Mouse (Mus musculus) midbrain, embryonic 11.5 days (tissue): ENCODE data around the gene Psma5. TPM values are rescaled to one million over a fixed set of nuclear protein-coding genes. Genes with fewer than 3 reads are reported as not detected.
"Not testable (repeated sequence)": the region's sequence is repeated elsewhere in the genome, so short reads cannot be mapped to it uniquely, and the experiment has no call there.

Experiments used
- ATAC-seq: fragments of 200-750 bp; cut with Nextera tagmentation; 2 replicates; pipeline ENCODE4 v1.8.0; 2017; ENCODE audit warnings: moderate TSS enrichment, moderate library complexity; ENCODE audit not compliant: low FRiP score
- DNase-seq: peaks from one replicate; pipeline ENCODE4 v3.0.0; 2015; ENCODE audit warnings: low spot score; ENCODE audit errors: missing footprints
- H3K27ac ChIP-seq: fragments of 300-500 bp; sonication (generic); 2 replicates; pipeline ENCODE4 v1.5.1; 2014; ENCODE audit warnings: low read depth, low read length
- H3K27me3 ChIP-seq: fragments of 300-500 bp; sonication (generic); 2 replicates; pipeline ENCODE4 v1.6.1; 2014; ENCODE audit warnings: mild to moderate bottlenecking, low read length, moderate library complexity, mixed read lengths; ENCODE audit not compliant: control insufficient read depth, insufficient read depth
- H3K36me3 ChIP-seq: fragments of 300-500 bp; sonication (generic); 2 replicates; pipeline ENCODE4 v1.6.1; 2014; ENCODE audit warnings: mild to moderate bottlenecking, low read length, moderate library complexity, mixed read lengths; ENCODE audit not compliant: control insufficient read depth, insufficient read depth
- H3K4me1 ChIP-seq: fragments of 300-500 bp; sonication (generic); 2 replicates; pipeline ENCODE4 v1.6.1; 2014; ENCODE audit warnings: low read length; ENCODE audit not compliant: control insufficient read depth, insufficient read depth
- H3K4me2 ChIP-seq: fragments of 300-500 bp; sonication (generic); 2 replicates; pipeline ENCODE4 v1.6.1; 2014; ENCODE audit warnings: mild to moderate bottlenecking, moderate library complexity
- H3K4me3 ChIP-seq: fragments of 300-500 bp; sonication (generic); 2 replicates; pipeline ENCODE4 v1.5.1; 2014; ENCODE audit warnings: low read depth, low read length
- H3K9ac ChIP-seq: fragments of 300-500 bp; sonication (generic); 2 replicates; pipeline ENCODE4 v1.6.1; 2014; ENCODE audit warnings: low read length
- H3K9me3 ChIP-seq: fragments of 300-500 bp; sonication (generic); 2 replicates; pipeline ENCODE4 v1.6.1; 2016; ENCODE audit warnings: low read length; ENCODE audit not compliant: control insufficient read depth
- WGBS: fragments of 180-500 bp; shearing (Covaris S2); extraction: QIAGEN DNeasy Blood & Tissue Kit; methylation state at CpG from one replicate; pipeline ENCODE4 v1.1.7; 2014; 5-methylcytosine and 5-hydroxymethylcytosine counted together
- polyA plus RNA-seq: library from polyadenylated mRNA; unstranded; fragments of >200 nt; fragmentation: Nextera tagmentation; extraction: Ambion mirVana; gene quantifications from 2 replicates; pipeline ENCODE4 v1.2.1, GENCODE M21; 2014

The Psma5 gene
- polyA plus RNA-seq, 1 experiment from 2014 or later, result 295 TPM

DNA sequence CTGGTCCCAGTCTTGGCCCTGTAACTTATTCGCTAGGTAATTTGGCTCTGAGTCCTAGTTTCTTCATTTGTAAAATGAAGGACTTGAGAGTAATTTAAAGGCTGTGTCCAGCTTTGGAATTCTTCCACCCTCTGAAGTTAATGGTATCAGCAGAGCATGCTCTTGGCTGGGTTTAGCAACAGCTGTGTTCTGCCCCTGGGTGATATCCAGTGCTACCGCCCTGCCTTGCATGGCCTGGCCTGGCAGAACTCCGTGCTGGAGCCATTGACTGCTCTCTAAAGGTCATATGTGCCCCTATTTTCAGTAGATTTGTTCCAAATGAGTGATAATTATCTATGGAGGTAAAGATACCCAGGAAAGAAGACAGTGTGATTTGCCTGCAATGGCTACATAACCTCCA, 36.1 kb upstream of the Psma5 start:
- Histone ChIP-seq H3K27me3 (peaks cover 15% of the 10 kb centered on the region), H3K4me2 (no peak overlapping the region), H3K4me1 (no peaks in the 10 kb centered on the region), H3K9me3 (no peaks in the 10 kb centered on the region), H3K27ac (no peak overlapping the region), H3K4me3 (no peak overlapping the region), H3K36me3 (no peaks in the 10 kb centered on the region), H3K9ac (no peak overlapping the region)
- DNase-seq (no peak), ATAC-seq (no peak)
- WGBS, result 85% methylated on average over 3 of the region's 3 CpGs

DNA sequence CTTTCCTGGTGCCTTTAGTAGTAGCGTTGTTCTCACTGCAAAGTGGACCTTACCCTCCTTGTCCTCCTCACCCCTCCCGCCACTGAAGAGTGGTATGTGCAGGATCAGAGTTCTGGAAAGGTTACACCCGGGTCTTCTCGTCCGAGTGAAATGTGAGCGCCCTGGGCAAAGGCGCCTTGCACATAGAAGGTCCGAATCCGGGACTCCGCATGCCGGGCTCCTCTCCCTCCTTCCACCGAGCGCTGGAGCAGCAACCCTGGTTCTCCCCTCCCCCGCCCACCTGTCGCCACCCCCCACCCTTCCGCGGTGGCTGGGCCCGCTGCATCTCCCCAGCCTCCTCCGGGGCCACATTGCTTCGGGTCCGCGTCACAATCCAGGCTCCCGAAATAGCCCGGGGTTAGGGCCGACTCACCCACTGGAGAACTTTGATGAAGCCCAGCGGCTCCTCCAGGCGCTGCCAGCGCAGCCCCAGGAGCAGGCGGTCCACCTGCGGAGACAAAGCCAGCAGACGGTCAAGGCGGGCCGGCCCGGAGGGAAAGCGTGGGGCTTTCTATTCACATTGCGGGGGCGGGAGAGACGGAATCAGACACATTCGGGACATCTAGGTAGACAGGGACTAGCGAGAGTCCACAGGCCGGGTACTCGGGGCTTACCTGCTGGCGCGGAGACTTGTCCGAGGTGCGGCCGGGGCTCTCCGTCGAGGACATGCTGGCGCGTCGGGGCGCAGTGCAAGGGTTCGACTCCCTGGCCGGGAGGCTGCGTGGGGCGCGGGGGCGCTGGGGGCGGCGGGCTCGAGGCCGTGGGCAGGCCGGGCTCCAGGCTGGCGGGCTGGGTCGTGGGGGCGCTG, 30.8 kb upstream of the Psma5 start:
- ATAC-seq, result peak; percentile 64
- DNase-seq, result peak; percentile 95

DNA sequence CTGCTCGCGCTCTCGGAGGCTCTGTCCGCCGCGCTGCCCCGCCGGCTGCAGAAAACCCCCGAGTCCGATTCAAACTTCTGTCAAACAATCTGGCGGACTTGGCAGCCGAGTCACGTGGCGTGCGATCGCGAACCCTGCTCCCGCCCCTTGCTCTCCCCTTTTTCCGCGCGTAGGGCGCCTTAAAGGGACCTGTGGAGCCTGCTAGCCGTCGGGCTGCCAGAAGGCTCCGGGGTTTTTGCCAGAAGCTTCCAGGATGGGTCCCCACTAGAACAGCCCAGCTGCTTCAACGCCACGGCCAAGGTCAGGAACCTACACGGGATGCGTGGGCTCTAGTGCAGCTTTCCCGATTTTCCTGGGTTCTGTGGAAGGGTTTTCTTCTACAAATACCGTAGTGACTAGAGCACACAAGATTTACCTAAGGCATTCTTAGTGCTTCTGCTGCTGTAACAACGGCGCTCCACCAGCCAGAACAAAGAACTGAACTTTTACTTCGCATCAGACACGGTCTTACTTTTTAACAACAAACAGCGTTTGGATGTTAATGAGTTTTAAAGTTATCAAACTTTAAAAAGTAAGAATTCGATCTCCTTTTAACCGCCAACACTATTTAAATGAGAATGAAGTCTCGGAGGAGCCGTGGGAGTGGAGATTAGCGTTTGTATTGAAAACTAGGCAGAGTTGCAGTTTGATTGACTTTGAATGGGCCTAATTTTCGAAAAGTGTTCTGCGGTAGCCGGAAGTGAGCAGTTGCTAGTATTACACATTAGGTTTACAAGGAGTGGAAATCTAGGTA, 30.0 kb upstream of the Psma5 start, which contains the start of gene Sypl2:
Sypl2 (minus strand) TSS at position 91 of the 793 bp plus-strand sequence.
- peak within 1 kb of the TSS; percentile 54 for H3K4me2 ChIP-seq
- peak within 1 kb of the TSS; percentile 36 for H3K4me3 ChIP-seq
- H3K4me1 ChIP-seq, result peaks cover 12% of the 10 kb centered on the region
- H3K27ac ChIP-seq, result no peak within 1 kb of the TSS
- H3K27me3 ChIP-seq, result peaks cover 39% of the 10 kb centered on the region
- DNase-seq (peak; percentile 98), ATAC-seq (peak; percentile 76)
- no peaks in the 10 kb centered on the region for H3K36me3 ChIP-seq
- peak within 1 kb of the TSS; percentile 57 for H3K9ac ChIP-seq
- no peaks in the 10 kb centered on the region for H3K9me3 ChIP-seq
- WGBS, result 2% methylated on average over 34 of the region's 44 CpGs

More for the DNA sequence above, 30.8 kb upstream of the Psma5 start:
- 3% methylated on average over 64 of the region's 67 CpGs for WGBS
- H3K27me3 ChIP-seq, result peaks cover 39% of the 10 kb centered on the region
- peak overlapping the region; percentile 57 for H3K9ac ChIP-seq
- H3K4me2 ChIP-seq, result peak overlapping the region; percentile 54
- no peaks in the 10 kb centered on the region for H3K36me3 ChIP-seq
- H3K27ac ChIP-seq, result no peak overlapping the region
- H3K4me1 ChIP-seq, result peaks cover 12% of the 10 kb centered on the region
- peak overlapping the region; percentile 36 for H3K4me3 ChIP-seq
- no peaks in the 10 kb centered on the region for H3K9me3 ChIP-seq

DNA sequence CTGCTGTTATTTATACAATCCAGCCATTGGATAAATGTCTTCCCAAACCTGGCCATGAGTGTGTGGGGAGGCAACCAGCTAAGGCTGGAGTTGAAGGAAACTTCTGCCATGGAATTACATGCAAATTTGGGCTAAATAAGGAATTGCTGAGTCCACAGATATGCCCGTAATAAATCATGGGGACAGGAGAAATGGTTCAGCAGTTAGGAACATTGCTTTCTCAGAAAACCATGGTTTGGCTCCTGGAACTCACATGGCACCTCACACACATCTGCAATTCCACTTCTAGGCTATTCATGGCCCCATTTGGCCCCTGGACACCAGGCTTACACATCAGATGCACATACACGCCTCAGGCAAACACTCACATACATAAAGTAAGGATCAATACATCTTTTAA, 29.2 kb upstream of the Psma5 start:
- no peak overlapping the region for H3K4me3 ChIP-seq
- no peaks in the 10 kb centered on the region for H3K9me3 ChIP-seq
- WGBS, result 77% methylated on average over 2 of the region's 2 CpGs
- H3K27ac ChIP-seq, result no peak overlapping the region
- DNase-seq (no peak), ATAC-seq (no peak)
- peaks cover 39% of the 10 kb centered on the region for H3K27me3 ChIP-seq
- H3K9ac ChIP-seq, result no peak overlapping the region; the same call in 1 of the 2 replicates
- H3K4me2 ChIP-seq, result peak overlapping the region; percentile 54; the same call in 1 of the 2 replicates
- H3K36me3 ChIP-seq, result no peaks in the 10 kb centered on the region
- H3K4me1 ChIP-seq, result peaks cover 12% of the 10 kb centered on the region

DNA sequence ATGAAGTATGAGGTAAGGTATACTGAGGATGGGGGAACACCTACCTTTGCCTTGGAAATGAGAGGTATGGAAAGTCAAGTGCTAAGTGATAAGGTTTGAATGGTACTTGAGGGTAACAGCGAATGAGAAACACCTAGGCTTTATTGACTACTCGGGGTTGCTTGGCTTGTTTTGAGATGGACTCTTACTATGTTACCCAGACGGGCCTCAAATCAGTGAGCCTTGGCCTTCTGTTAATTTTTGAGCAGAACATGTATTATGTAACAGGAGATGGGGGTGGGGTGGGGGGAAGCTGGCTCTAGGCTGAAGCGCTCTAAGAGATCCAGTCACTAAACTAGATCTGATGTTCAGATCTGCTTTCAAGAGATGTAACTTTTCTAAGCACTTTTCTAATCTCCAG, 25.1 kb upstream of the Psma5 start:
- no peak overlapping the region for H3K4me2 ChIP-seq
- no peaks in the 10 kb centered on the region for H3K36me3 ChIP-seq
- no peak overlapping the region for H3K9ac ChIP-seq
- DNase-seq (no peak), ATAC-seq (no peak)
- no peaks in the 10 kb centered on the region for H3K9me3 ChIP-seq
- H3K27ac ChIP-seq, result no peak overlapping the region
- H3K27me3 ChIP-seq, result peaks cover 14% of the 10 kb centered on the region
- H3K4me1 ChIP-seq, result peaks cover 3% of the 10 kb centered on the region; the same call in 1 of the 2 replicates
- WGBS, result 84% methylated on average over 4 of the region's 4 CpGs
- no peak overlapping the region for H3K4me3 ChIP-seq

DNA sequence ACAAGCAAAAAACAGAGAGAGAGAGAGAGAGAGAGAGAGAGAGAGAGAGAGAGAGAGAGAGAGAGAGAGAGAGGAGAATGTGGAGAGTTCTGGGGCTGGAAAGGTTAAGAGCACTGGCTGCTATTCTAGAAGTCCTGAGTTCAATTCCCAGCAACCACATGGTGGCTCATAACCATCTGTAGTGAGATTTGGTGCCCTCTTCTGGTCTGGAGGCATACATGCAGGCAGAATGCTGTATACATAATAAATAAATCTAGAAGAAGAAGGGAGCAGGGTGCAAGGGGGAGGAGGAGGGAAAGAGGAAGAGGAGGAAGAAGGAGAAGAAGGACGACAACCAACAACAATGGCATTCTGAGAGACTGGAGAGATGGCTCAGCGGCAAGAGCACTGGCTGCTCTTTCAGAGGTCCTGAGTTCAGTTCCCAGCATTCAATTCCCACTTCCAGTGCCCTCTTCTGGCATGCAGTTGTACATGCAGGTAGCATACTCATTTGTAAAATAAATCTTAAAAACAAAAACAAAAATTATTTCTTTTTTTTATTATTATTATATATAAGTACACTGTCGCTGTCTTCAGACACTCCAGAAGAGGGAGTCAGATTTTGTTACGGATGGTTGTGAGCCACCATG, 19.1 kb upstream of the Psma5 start:
- WGBS, result 83% methylated on average over 4 of the region's 4 CpGs
- not testable (repeated sequence) for H3K4me1 ChIP-seq, H3K9ac ChIP-seq, H3K9me3 ChIP-seq, H3K27ac ChIP-seq, H3K27me3 ChIP-seq, H3K4me3 ChIP-seq, H3K4me2 ChIP-seq, ATAC-seq, DNase-seq, H3K36me3 ChIP-seq

DNA sequence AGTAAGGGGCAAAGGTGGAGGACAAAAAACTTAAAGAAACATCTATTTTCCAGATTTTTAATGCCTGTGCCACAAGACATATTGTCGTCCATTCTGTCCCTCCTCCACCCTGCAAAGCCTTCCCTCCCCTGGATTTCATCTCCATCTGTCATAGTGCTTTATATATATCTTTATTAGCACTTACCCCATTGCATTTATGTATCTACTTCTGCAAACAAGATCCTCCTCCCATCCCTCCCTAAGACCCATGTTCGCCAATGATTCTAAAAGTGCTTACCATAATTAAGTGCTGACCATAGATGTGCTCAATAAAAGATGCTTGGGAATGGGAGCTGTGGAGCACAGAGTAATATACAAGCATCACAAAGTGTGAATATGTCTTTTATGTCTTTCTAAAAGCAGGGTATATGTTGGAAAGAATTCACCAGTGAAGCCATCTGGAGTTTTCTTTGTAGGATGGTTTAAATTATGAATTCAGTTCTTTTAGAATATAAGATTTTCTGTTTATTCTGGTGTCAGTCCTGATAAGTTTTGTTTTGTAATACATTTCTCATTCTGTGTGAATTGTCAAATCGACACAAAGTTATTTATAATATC, 15.4 kb upstream of the Psma5 start:
- Histone ChIP-seq H3K9me3 (no peaks in the 10 kb centered on the region), H3K36me3 (no peaks in the 10 kb centered on the region), H3K27ac (no peak overlapping the region), H3K4me1 (no peaks in the 10 kb centered on the region), H3K27me3 (no peaks in the 10 kb centered on the region), H3K9ac (no peak overlapping the region), H3K4me3 (no peak overlapping the region), H3K4me2 (no peak overlapping the region)
- ATAC-seq (no peak), DNase-seq (no peak)
- WGBS, result 88% methylated on average over 3 of the region's 3 CpGs

DNA sequence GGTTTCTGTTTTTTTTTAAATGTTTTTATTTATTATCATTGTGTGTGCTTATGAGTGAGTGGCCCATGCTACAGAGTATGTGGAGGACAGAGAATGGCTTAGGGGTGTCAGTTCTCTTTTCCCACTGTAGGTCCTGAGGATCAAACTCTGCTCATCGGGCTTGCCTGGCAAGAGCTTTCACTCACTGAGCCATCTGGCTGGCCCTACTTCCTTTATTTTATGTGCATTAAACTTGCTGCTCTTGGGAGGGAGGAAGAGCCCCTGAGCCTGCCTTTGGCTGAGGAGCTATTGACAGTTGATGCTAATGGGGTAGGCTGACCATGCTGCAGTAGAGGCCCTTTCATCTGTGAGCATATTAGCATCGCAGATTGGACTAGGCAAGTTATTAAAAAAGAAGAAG, 9.9 kb upstream of the Psma5 start:
- 90% methylated on average over 2 of the region's 2 CpGs for WGBS
- H3K4me3 ChIP-seq, result no peak overlapping the region
- H3K9me3 ChIP-seq, result no peaks in the 10 kb centered on the region
- ATAC-seq (no peak), DNase-seq (no peak)
- no peaks in the 10 kb centered on the region for H3K36me3 ChIP-seq
- no peak overlapping the region for H3K4me2 ChIP-seq
- H3K9ac ChIP-seq, result no peak overlapping the region
- no peaks in the 10 kb centered on the region for H3K4me1 ChIP-seq
- no peak overlapping the region for H3K27ac ChIP-seq
- no peaks in the 10 kb centered on the region for H3K27me3 ChIP-seq
